Comparison of ENCODE assay signal across 8 mouse cellular contexts in genomic region chr9:78113538-78113885, GRCm38 (mm10). TPM values are rescaled to one million over a fixed set of nuclear protein-coding genes. Genes with fewer than 3 reads are reported as not detected.
DNase-seq lines count a peak whose midpoint lies in the region; ATAC-seq and TF ChIP-seq lines count a peak whose summit lies in the region.

No protein-coding gene starts in this region.

- no peaks in the 10 kb centered on the region for H3K27me3 ChIP-seq in C2C12 (ENCODE audit: control insufficient read depth, insufficient read depth, insufficient read length)
- no peaks in the 10 kb centered on the region for H3K27me3 ChIP-seq in forebrain, embryonic 12.5 days
- no peaks in the 10 kb centered on the region for H3K27me3 ChIP-seq in liver, embryonic 13.5 days

- peak overlapping the region; percentile 92 for H3K27ac ChIP-seq in forebrain, embryonic 12.5 days
- H3K27ac ChIP-seq in liver, embryonic 13.5 days: peak overlapping the region; percentile 83

- peak; percentile 27 for ATAC-seq in forebrain, embryonic 12.5 days (ENCODE audit: low FRiP score)
- peak; percentile 5 for ATAC-seq in liver, embryonic 13.5 days (ENCODE audit: low read depth)
- no peak for ATAC-seq in megakaryocyte progenitor cell, adult 5-6 weeks (replicated peaks; ENCODE audit: poor library complexity)

- H3K4me1 ChIP-seq in forebrain, embryonic 12.5 days: peaks cover 26% of the 10 kb centered on the region
- peaks cover 64% of the 10 kb centered on the region for H3K4me1 ChIP-seq in liver, embryonic 13.5 days (replicated peaks)

- H3K36me3 ChIP-seq in C2C12 (ENCODE audit: control insufficient read depth, insufficient read depth): no peaks in the 10 kb centered on the region
- H3K36me3 ChIP-seq in forebrain, embryonic 12.5 days (replicated peaks): peaks cover 9% of the 10 kb centered on the region; the same call in 1 of the 2 replicates
- no peaks in the 10 kb centered on the region for H3K36me3 ChIP-seq in liver, embryonic 13.5 days

- no peaks in the 10 kb centered on the region for H3K79me2 ChIP-seq in C2C12 (ENCODE audit: control insufficient read depth, insufficient read depth)

- H3K79me3 ChIP-seq in C2C12 (ENCODE audit: low read depth): peaks cover 2% of the 10 kb centered on the region

- 0 out of 2 replicates have a peak, but pooled peaks cover 3% of the 10 kb centered on the region for H3K9me3 ChIP-seq in forebrain, embryonic 12.5 days
- H3K9me3 ChIP-seq in liver, embryonic 13.5 days (replicated peaks): no peaks in the 10 kb centered on the region

- intact Hi-C loops in gastrocnemius, postnatal 14 days (cut with DNase I; ENCODE audit: low total_unique reads): loop anchor here (5.0 kb wide), 2 partner anchors 44 to 59 kb away; no protein-coding TSS in a partner anchor

- H3ac ChIP-seq in C2C12 (ENCODE audit: control insufficient read depth, insufficient read length, low read depth): peak overlapping the region; percentile 99

- DNase-seq in gastrocnemius, postnatal 14 days: peak; percentile 22
- DNase-seq in gastrocnemius, adult 18-20 months (ENCODE audit: low spot score): no peak
- DNase-seq in liver, embryonic 13.5 days: no peak
- no peak for DNase-seq in adrenal gland, postnatal 36 days
- DNase-seq in retina, embryonic 14.5 days (ENCODE audit: low spot score): no peak

- no peak for TF ChIP-seq CTCF in C2C12 (IDR thresholded peaks at IDR 0.05; ENCODE audit: control insufficient read depth, insufficient read depth, insufficient read length)

- WGBS in forebrain, embryonic 12.5 days: 1% methylated on average over 13 of the region's 14 CpGs
- WGBS in liver, embryonic 13.5 days (ENCODE audit: insufficient replicate concordance): under 1% methylated on average over 14 of the region's 14 CpGs

- peak overlapping the region; percentile 93 for H3K9ac ChIP-seq in forebrain, embryonic 12.5 days
- peak overlapping the region; percentile 94 for H3K9ac ChIP-seq in liver, embryonic 13.5 days

- H3K4me3 ChIP-seq in C2C12 (ENCODE audit: insufficient read depth, poor library complexity, severe bottlenecking): peak overlapping the region; percentile 46
- peak overlapping the region; percentile 79 for H3K4me3 ChIP-seq in forebrain, embryonic 12.5 days (replicated peaks)
- peak overlapping the region; percentile 89 for H3K4me3 ChIP-seq in liver, embryonic 13.5 days (replicated peaks)

- H3K4me2 ChIP-seq in forebrain, embryonic 12.5 days: peak overlapping the region; percentile 54
- peak overlapping the region; percentile 90 for H3K4me2 ChIP-seq in liver, embryonic 13.5 days

TF ChIP-seq in C2C12, 6 proteins besides CTCF, POLR2A, EP300 and RAD21:
- TF ChIP-seq MYOG (IDR thresholded peaks at IDR 0.05; ENCODE audit: control insufficient read depth, extremely low read depth, insufficient read length) (no peak), MYOD1 (IDR thresholded peaks at IDR 0.05; ENCODE audit: control insufficient read depth, insufficient read length, low read depth) (no peak), CEBPB (IDR thresholded peaks at IDR 0.05; ENCODE audit: low read depth) (no peak), MAX (IDR thresholded peaks at IDR 0.05) (no peak), FOSL1 (IDR thresholded peaks at IDR 0.05; ENCODE audit: insufficient read depth, low read length, poor library complexity, severe bottlenecking) (no peak), USF1 (IDR thresholded peaks at IDR 0.05; ENCODE audit: low read depth) (no peak)

RNA-seq across cellular contexts. Expression of gene Ick, which starts 4.5 kb away (rescaled TPM):
- total RNA-seq in gastrocnemius, postnatal 14 days (2021): 10 to 100 TPM; 11.1 to 13.2 TPM
- total RNA-seq in gastrocnemius, adult 18-20 months (2021): 1 to 10 TPM; 4.3 to 4.7 TPM
- polyA plus RNA-seq in C2C12 (2012; fragmentation: generic; extraction: Trizol): 6.5 TPM
- 35.5 and 38.4 TPM in 2 replicates for polyA plus RNA-seq in forebrain, embryonic 12.5 days (2016; fragmentation: Nextera tagmentation; extraction: Ambion mirVana)
- 4.7 and 6.7 TPM in 2 replicates for polyA plus RNA-seq in liver, embryonic 13.5 days (2015; fragmentation: Nextera tagmentation; extraction: Ambion mirVana)
- total RNA-seq in adrenal gland, postnatal 36 days (2021): 10 to 100 TPM; 17.5 to 20.4 TPM
- total RNA-seq in megakaryocyte progenitor cell, adult 5-6 weeks (2015): 11.0 and 12.4 TPM in 2 replicates
- 5.1 and 15.3 TPM in 2 replicates for total RNA-seq in megakaryocyte progenitor cell, adult 5-6 weeks (2017)

RNA-seq across cellular contexts. Expression of gene Fbxo9, which starts 4.6 kb away (rescaled TPM):
- total RNA-seq in gastrocnemius, postnatal 14 days (2021): 10 to 100 TPM; 60.8 to 68.0 TPM
- total RNA-seq in gastrocnemius, adult 18-20 months (2021): 10 to 100 TPM; 39.6 to 43.4 TPM
- polyA plus RNA-seq in C2C12 (2012; fragmentation: generic; extraction: Trizol): 17.2 TPM
- 32.7 and 35.9 TPM in 2 replicates for polyA plus RNA-seq in forebrain, embryonic 12.5 days (2016; fragmentation: Nextera tagmentation; extraction: Ambion mirVana)
- 68.7 and 72.5 TPM in 2 replicates for polyA plus RNA-seq in liver, embryonic 13.5 days (2015; fragmentation: Nextera tagmentation; extraction: Ambion mirVana)
- total RNA-seq in adrenal gland, postnatal 36 days (2021): 100 to 1,000 TPM in 1 of 2 experiments, 10 to 100 TPM in 1; 77.1 to 101 TPM
- total RNA-seq in megakaryocyte progenitor cell, adult 5-6 weeks (2015): 51.1 and 58.3 TPM in 2 replicates
- 48.1 and 61.6 TPM in 2 replicates for total RNA-seq in megakaryocyte progenitor cell, adult 5-6 weeks (2017)
